Mouse (Mus musculus) forelimb bud, embryonic 11.5 days (tissue): ENCODE data around the gene Gm2956.
"Not testable (repeated sequence)": the region's sequence is repeated elsewhere in the genome, so short reads cannot be mapped to it uniquely, and the experiment has no call there.

ENCODE experiments used
- DNase-seq: peaks from one replicate; pipeline ENCODE4 v3.0.0-alpha.2; 2012; ENCODE audit warnings: low read depth, low spot score

The Gm2956 gene

GRCm38 (mm10) chr14:3332087-3332677, at the start of gene Gm2956:
Gene Gm2956 (plus strand): TSS chr14:3332627.
- DNase-seq: not testable (repeated sequence)

- peak; percentile 55 for DNase-seq
Observed at GRCm38 (mm10) chr14:3333406-3333805, 979 bp downstream of the Gm2956 start.

- DNase-seq: not testable (repeated sequence)
Observed at GRCm38 (mm10) chr14:3394793-3395192, 62.4 kb downstream of the Gm2956 start, which contains the start of gene Gm10413. Gene Gm10413 (plus strand): TSS chr14:3395093.
